Mouse (Mus musculus): ENCODE data around the gene Gm20517.

The Gm20517 gene

GRCm38 (mm10) chr17:47610849-47611660 is at the start of gene Gm20517, which contains the start of the genes Bysl and Med20:
Gm20517 (plus strand) TSS chr17:47611589.
Bysl (minus strand) TSS chr17:47611492.
Med20 (plus strand) TSS chr17:47611582.
- peak; percentile 99 for DNase-seq

DNA sequence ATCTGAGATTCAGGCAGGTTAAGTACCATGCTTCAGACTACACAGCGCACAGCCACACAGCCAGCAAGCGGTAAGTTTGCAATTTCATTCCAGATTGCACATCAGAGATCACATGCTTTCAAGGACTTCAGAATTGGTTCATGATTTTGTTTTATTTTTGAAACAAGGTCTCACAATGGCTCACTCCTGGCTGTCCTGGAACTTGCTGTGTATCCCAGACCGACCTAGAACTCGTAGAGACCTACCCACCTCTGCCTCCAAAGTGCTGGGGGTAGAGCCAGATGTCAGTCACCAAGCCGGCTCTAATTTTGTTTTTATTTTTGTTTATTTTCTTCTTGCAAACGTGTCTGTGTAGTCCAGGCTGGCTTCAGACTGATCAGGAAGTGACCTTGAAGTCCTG is 48.5 kb upstream of the Gm20517 start:
- no peak for DNase-seq

DNA sequence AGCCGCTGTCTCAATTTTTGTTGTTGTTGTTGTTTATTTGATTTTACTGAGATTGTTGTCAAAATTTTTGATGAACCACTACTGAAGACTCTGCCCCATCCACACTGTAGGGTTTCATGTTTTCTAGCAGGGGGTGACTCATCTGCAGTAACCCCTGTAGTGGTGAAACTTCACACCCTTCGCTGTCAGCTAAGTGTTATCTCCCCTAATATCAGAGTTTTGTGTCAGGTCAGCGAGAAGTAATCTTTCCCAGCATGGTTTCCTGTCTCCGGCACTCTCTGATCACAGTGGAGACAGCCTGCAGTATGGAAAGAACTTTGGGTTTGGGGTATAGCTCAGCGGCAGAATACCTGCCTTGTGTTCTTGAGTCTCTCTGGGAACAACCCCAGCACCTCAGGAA is 46.8 kb upstream of the Gm20517 start:
- DNase-seq = no peak

DNA sequence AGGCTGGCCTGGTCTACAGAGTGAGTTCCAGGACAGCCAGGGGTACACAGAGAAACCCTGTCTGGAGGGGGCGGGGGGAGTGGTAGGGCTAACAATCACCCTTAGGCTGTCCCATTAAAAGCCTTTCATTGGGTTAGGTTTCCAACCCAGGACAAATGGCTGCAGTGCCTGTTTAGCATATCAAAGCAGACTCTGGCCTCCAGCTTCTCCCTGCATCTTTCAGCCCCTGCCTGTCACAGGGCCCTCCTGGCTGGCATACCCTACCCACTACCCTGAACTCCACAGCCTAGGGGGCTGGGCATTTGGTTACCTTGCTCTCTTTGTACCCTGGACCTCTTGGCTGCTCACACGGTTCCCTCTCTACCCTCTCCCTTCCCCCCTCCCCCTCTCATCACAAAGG is 45.3 kb upstream of the Gm20517 start:
- DNase-seq = no peak

DNA sequence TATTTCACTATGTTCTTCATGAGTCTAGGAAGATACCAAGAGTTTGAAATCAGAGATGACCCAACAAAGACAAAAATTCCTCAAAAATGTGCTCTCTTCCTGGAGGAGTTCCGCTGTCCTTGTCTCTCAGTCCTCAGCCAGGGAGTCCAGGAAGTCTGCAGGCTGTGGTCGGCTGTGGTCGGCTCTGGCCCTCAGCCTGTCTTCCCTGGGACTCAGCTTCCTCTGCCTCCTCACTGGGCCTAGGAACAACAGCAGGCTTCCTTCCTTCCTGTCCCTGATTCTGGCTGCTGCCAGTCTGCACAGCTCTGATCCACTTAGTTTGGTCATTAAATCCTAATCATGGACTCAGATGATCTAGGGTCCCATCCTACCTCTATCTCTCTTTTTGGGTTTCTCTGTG is 44.1 kb upstream of the Gm20517 start:
- DNase-seq = peak; percentile 72

- no peak for DNase-seq
Measured at GRCm38 (mm10) chr17:47568389-47568788, 43.0 kb upstream of the Gm20517 start.

DNA sequence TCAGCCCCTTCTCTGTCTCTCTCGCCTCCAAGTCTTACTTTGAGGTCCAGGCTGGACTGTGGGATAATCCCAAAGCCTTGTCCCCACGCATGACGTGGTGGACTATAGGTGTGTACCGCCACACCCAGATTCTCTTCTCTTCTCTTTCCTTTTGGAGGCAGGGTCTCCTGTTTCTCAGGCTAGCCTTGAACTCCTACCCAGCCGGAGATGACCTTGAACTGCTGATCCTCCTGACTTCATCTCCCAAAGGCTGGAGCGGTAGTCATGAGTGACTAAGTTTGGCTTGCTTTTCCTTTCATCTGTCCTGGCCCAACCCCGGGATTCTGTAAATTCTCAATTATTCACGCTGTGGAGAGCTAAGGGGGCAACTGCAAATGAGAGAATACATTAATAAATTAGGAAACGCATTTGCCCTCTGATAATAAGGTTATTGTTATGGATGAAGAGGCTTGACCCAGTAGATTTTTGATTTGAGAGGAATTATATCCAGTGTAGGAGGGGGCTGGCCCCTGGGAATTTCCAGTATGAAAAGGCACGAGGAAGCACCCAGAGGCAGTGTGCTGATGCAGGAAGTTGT is 42.4 kb upstream of the Gm20517 start:
- DNase-seq = no peak

DNA sequence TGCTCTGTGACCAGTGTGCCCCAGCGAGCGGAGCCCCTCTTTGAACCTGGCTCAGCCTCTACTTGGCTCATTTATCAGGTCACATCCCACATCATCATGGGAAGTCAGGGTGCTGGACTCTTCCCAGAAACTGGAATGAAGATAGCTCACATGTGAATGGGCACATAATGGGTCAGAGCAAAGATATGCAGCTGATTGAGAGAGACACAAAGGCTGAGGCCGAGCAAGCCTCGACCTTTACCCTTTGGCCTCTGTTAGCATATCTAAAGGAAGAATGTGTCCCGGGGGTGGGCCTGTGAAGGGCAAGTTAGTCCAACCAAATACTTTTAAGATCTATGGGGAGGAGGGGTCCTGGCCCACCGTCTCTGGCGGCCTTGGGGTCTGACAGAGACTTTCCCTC is 39.8 kb upstream of the Gm20517 start:
- no peak for DNase-seq

DNA sequence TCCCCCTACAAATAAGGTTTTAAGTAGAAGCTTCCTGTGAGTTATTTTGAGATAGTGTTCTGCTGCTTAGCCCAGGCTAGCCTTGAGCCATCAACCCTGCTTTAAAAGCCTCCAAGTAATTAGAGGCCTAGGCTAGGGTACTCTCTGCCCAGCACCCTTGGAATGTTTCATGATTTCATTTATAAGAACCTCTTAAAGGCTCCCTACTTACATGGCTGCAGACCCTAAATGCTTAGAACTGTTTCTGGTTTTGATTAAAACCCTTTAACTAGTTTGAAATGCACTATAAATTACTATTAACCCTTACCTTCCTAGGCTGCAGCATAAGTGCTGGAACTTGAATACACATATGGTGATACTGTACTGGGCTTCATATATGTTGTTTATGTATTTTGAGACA is 39.0 kb upstream of the Gm20517 start:
- DNase-seq = no peak

- no peak for DNase-seq
Measured at GRCm38 (mm10) chr17:47574028-47574427, 37.4 kb upstream of the Gm20517 start.

DNA sequence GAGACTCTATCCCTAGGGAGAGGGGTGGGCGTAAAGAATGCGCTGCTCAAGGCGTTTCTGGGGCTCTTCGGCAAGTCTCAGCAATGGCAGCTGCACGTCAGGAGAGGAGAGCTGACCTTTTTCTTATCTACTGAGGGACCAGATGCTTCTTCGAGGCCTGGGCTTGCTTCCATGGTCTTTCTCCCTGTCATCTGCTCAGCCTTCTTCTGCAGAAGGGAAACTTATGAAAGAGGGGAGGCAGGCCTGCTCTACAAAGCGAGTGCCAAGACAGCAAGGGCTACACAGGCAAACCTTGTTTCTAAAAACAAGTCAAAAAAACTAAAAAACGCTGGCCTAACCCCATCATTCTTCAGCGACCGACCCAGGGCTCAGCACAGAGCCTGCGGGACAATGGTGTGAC is 36.6 kb upstream of the Gm20517 start:
- DNase-seq = no peak

DNA sequence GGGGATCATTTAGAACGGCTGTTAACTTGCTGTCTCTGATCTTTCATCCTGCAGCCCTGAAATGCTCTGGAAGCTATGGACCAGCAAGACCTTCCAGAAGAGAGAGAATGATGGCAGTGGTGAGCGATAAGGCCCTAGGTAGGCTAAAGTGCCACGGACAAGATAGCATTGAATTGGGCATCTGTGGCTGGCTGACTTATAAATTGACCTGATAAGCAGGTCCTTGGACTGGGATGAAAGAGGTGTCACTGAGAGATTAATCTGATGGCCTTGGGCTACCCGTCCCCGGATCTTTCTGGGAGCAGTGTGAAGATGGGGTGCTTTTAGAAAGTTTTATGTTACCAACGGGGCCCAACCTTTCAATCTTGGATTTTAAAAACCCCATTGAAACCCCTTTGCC is 32.7 kb upstream of the Gm20517 start:
- DNase-seq = no peak

- no peak for DNase-seq
Measured at GRCm38 (mm10) chr17:47580962-47581361, 30.4 kb upstream of the Gm20517 start.

- no peak for DNase-seq
Measured at GRCm38 (mm10) chr17:47588517-47588916, 22.9 kb upstream of the Gm20517 start.

DNA sequence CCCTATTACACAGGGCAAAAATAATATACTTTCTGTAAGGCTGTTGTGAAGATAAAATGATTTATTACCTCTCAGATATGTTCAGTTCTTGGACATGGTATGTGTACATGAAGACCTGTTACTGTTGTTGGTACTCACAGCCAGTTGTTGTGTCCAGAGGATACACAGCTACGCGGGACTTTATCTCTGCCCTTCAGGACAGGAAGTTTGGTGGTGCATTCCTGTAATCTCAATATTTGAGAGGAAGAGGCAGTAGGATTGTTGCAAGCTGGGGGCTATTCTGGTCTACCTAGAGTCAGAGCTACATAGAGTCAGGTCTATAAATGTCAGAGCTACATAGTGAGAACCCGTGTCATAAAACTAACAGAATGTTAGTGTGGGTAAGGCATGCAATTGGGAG is 20.3 kb upstream of the Gm20517 start:
- DNase-seq = no peak

DNA sequence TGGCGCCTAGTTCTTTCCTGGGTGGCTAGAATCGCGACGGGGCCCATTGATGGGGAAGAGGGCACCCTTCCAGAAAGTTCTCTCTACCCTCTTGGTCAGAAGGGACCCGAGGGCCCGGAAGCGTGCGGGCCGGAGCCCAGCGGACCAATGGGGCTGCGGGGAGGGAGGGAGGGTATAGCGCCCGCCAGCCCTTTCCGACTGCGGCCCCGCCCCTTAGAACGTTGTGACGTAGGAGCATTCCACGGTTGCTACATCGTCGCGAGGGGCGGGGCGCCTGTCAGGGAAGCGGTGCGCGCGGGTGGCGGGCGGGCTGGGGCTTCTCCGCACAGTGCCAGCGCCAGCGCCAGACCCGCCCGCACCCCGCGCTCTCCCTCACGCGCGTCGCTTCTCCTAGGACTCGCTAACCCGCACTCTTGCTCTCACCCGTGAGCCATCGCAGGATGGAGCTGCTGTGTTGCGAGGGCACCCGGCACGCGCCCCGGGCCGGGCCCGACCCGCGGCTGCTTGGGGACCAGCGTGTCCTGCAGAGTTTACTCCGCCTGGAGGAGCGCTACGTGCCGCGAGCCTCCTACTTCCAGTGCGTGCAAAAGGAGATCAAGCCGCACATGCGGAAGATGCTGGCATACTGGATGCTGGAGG is 18.1 kb upstream of the Gm20517 start:
- peak; percentile 99 for DNase-seq

DNA sequence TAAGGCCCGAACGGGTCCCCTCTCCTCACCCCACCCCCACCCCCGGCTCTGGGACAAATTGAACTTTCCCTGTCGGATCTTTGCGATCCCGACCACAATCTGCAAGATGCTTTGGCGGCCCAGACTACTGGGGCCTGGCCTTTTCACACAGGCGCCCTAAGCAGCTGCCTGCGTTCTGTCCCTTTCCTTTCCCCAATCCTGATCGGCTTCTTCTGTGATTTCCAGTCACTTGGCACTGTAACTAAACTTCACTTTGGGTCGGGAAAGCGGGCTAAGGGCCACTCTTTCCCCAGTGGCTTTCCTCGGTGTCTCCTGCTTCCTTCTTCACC is 17.6 kb upstream of the Gm20517 start:
- no peak for DNase-seq

GRCm38 (mm10) chr17:47594183-47594968 is 17.0 kb upstream of the Gm20517 start:
- peak; percentile 76 for DNase-seq

DNA sequence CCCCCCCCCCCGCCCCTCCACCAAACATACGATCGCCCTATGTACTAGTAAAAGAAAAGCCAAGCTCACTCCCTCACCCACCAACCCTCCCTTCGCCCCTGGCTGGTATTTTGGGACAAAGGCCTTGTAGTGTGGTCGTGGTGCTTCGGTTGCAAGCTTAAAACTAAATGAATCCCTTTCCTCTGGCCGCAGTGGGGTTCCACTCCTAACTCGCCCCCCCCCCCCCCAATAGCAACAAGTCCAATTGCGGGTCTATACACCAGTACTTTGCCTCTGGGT is 16.5 kb upstream of the Gm20517 start:
- no peak for DNase-seq

DNA sequence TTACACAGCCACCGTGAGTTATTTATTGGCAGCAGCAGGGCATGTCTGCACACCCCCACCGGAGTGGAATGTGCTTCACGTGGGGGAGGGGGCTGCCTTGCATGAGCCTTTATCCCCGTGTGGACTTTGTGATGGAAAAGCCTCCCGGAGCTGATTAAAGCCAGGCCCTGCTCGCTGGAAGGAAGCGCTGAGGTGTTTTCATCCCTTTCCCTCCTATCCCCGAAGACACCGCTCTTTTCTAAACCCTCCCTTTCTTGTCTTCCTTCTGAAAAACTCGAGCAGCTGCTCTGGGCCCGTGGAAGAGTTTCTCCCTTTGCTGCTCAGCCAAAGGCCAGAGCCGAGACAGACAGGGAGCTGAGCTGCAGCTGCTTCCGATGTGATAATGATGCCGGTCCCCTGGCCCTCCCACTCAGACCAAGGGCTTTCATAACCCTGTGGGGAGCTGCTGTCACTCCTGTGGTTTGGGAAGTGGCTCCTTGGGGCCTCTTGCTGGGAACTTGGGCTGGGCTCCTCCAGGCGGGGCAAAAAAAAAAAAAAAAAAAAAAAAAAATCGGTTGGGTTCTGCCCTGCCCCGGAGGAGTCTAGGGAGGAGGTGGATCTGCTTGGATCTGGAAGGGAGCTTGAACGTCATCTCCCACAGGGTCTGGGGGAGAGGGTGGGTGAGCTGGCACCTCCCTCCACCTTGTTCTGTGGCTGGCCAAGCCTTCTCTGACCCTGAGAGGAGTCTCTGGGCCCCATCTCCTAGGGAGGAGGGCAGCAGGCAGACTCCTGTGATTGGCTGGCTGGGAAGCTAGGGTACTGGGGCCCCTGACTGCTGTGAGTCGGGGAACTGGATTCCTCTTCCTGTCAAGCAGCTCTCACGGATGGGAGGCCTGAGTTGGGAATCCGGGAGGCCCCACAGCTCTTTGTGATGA is 15.9 kb upstream of the Gm20517 start:
- DNase-seq = peak; percentile 82

DNA sequence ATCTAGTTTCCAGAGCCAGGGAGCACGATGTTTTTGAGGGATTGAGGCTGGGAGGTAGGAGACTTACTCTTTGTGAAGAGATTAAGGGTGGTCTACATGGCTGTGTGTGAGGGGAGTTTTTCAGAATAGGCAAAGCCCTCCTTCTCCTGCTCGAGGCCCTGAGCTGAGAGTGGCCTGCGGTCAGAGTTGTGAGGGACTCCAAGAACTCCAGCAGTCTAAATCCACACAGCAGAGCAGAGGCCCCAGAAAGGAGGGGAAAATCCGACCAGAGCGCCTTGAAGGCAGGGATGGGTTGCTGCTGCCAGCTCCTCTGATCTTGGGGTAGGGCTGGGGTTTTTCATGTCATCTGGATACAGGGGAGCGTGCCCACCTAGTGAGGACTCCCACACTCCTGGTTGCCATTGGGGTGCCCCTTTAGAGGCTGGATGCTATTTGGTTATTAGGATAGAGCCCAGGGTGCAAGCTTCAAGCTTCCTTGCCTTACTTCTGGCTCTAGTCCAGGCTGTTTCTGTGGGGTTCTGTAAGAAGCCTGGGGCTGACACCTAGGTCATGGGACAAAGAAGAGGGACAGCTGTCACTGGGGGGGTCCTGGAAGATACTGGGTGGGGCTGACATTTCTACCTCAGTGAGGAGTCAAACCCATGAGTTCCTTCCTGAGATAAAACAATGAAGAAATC is 15.1 kb upstream of the Gm20517 start:
- peak; percentile 26 for DNase-seq

DNA sequence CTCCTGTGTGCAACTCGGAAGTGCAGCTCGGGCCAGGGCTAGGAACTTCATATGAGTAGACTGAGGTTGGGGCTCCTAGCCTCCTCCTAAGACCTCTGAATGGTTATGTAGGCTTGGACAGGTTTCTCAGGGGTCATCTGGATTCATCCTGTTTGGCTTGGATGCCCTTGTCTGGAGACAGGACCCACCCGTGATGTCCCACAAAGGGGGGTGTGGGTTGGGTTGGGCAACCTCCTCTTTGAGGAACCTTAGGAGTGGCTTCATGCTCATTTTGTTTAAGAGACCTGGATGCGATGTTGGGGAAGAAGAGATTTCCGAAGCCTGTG is 14.6 kb upstream of the Gm20517 start:
- peak; percentile 14 for DNase-seq
